Mouse (Mus musculus) embryonic facial prominence, embryonic 15.5 days (tissue): Measurements from ENCODE around the gene Sox5. TPM values are rescaled to one million over a fixed set of nuclear protein-coding genes. Genes with fewer than 3 reads are reported as not detected.

Experiments used
- ATAC-seq: fragments of 200-750 bp; cut with Nextera tagmentation; 2 replicates; pipeline ENCODE4 v1.8.0; 2017; ENCODE audit warnings: low read depth, moderate TSS enrichment; ENCODE audit not compliant: insufficient number of reproducible peaks, low FRiP score, low TSS enrichment
- H3K27ac ChIP-seq: fragments of 300-500 bp; sonication (generic); replicated peaks from 2 replicates; pipeline ENCODE4 v1.5.1; 2015; ENCODE audit warnings: mild to moderate bottlenecking, inconsistent platforms
- H3K27me3 ChIP-seq: fragments of 300-500 bp; sonication (generic); 2 replicates; pipeline ENCODE4 v1.6.1; 2015; ENCODE audit warnings: inconsistent platforms
- H3K36me3 ChIP-seq: fragments of 300-500 bp; sonication (generic); 2 replicates; pipeline ENCODE4 v1.6.1; 2015; ENCODE audit warnings: mild to moderate bottlenecking, inconsistent platforms
- H3K4me1 ChIP-seq: fragments of 300-500 bp; sonication (generic); 2 replicates; pipeline ENCODE4 v1.6.1; 2015; ENCODE audit warnings: inconsistent platforms
- H3K4me2 ChIP-seq: fragments of 300-500 bp; sonication (generic); replicated peaks from 2 replicates; pipeline ENCODE4 v1.6.1; 2015; ENCODE audit warnings: mild to moderate bottlenecking, inconsistent platforms
- H3K4me3 ChIP-seq: fragments of 300-500 bp; sonication (generic); replicated peaks from 2 replicates; pipeline ENCODE4 v1.5.1; 2015; ENCODE audit warnings: mild to moderate bottlenecking, inconsistent platforms
- H3K9ac ChIP-seq: fragments of 300-500 bp; sonication (generic); 2 replicates; pipeline ENCODE4 v1.6.1; 2015; ENCODE audit warnings: inconsistent platforms
- H3K9me3 ChIP-seq: fragments of 300-500 bp; sonication (generic); replicated peaks from 2 replicates; pipeline ENCODE4 v1.6.1; 2016; ENCODE audit warnings: inconsistent platforms
- WGBS: fragments of 180-500 bp; shearing (Covaris S2); methylation state at CpG from one replicate; pipeline ENCODE4 v1.1.7; 2015; 5-methylcytosine and 5-hydroxymethylcytosine counted together
- polyA plus RNA-seq: library from polyadenylated mRNA; unstranded; fragments of >200 nt; fragmentation: Nextera tagmentation; extraction: Ambion mirVana; gene quantifications from 2 replicates; pipeline ENCODE4 v1.2.1, GENCODE M21; 2015

Sox5 gene
- polyA plus RNA-seq, 1 experiment from 2014 or later: 20.5 TPM

- H3K27me3 ChIP-seq: no peaks in the 10 kb centered on the region
- no peak overlapping the region for H3K27ac ChIP-seq
- H3K4me3 ChIP-seq: no peak overlapping the region
- no peak for ATAC-seq
- no peak overlapping the region for H3K4me2 ChIP-seq
- no peaks in the 10 kb centered on the region for H3K36me3 ChIP-seq
- WGBS: 69% methylated on average over 9 of the region's 9 CpGs
- H3K9ac ChIP-seq: no peak overlapping the region
- no peaks in the 10 kb centered on the region for H3K9me3 ChIP-seq
- H3K4me1 ChIP-seq: no peaks in the 10 kb centered on the region
Measured at GRCm38 (mm10) chr6:144648896-144649295, 132.9 kb downstream of the Sox5 start.

- 26% methylated on average over 4 of the region's 4 CpGs for WGBS
- H3K4me1 ChIP-seq: no peaks in the 10 kb centered on the region
- no peak overlapping the region for H3K27ac ChIP-seq
- H3K4me3 ChIP-seq: no peak overlapping the region
- H3K27me3 ChIP-seq: no peaks in the 10 kb centered on the region
- H3K4me2 ChIP-seq: no peak overlapping the region
- H3K9me3 ChIP-seq: no peaks in the 10 kb centered on the region
- ATAC-seq: no peak
- no peak overlapping the region for H3K9ac ChIP-seq
- no peaks in the 10 kb centered on the region for H3K36me3 ChIP-seq
Measured at GRCm38 (mm10) chr6:144648124-144648591, 133.6 kb downstream of the Sox5 start.

- no peaks in the 10 kb centered on the region for H3K27me3 ChIP-seq
- no peak overlapping the region for H3K4me3 ChIP-seq
- H3K27ac ChIP-seq: no peak overlapping the region
- ATAC-seq: no peak
- H3K4me2 ChIP-seq: no peak overlapping the region
- H3K36me3 ChIP-seq: no peaks in the 10 kb centered on the region
- no peaks in the 10 kb centered on the region for H3K9me3 ChIP-seq
- H3K9ac ChIP-seq: no peak overlapping the region
- H3K4me1 ChIP-seq: no peaks in the 10 kb centered on the region
- 87% methylated on average over 3 of the region's 3 CpGs for WGBS
Measured at GRCm38 (mm10) chr6:144646331-144646730, 135.4 kb downstream of the Sox5 start.

GRCm38 (mm10) chr6:144645796-144646195 lies 136.0 kb downstream of the Sox5 start:
- H3K27ac ChIP-seq: no peak overlapping the region

GRCm38 (mm10) chr6:144644711-144645110 lies 137.1 kb downstream of the Sox5 start:
- Histone ChIP-seq H3K27me3 (no peaks in the 10 kb centered on the region), H3K9ac (no peak overlapping the region), H3K4me1 (no peaks in the 10 kb centered on the region), H3K4me2 (no peak overlapping the region), H3K9me3 (no peaks in the 10 kb centered on the region), H3K27ac (no peak overlapping the region), H3K36me3 (no peaks in the 10 kb centered on the region), H3K4me3 (no peak overlapping the region)
- 67% methylated on average over 4 of the region's 4 CpGs for WGBS
- no peak for ATAC-seq

More at GRCm38 (mm10) chr6:144645796-144646195, 136.0 kb downstream of the Sox5 start:
- Histone ChIP-seq H3K36me3 (no peaks in the 10 kb centered on the region), H3K9ac (no peak overlapping the region), H3K4me3 (no peak overlapping the region), H3K9me3 (no peaks in the 10 kb centered on the region), H3K27me3 (no peaks in the 10 kb centered on the region), H3K4me1 (no peaks in the 10 kb centered on the region), H3K4me2 (no peak overlapping the region)
- ATAC-seq: no peak
- 86% methylated on average over 4 of the region's 4 CpGs for WGBS

GRCm38 (mm10) chr6:144643601-144644000 lies 138.2 kb downstream of the Sox5 start:
- no peak overlapping the region for H3K4me2 ChIP-seq
- H3K27ac ChIP-seq: no peak overlapping the region
- no peaks in the 10 kb centered on the region for H3K9me3 ChIP-seq
- no peaks in the 10 kb centered on the region for H3K36me3 ChIP-seq
- H3K27me3 ChIP-seq: no peaks in the 10 kb centered on the region
- H3K9ac ChIP-seq: no peak overlapping the region
- H3K4me1 ChIP-seq: no peaks in the 10 kb centered on the region
- WGBS: 75% methylated on average over 5 of the region's 5 CpGs
- no peak for ATAC-seq
- no peak overlapping the region for H3K4me3 ChIP-seq

GRCm38 (mm10) chr6:144641888-144642287 lies 139.9 kb downstream of the Sox5 start:
- Histone ChIP-seq H3K36me3 (no peaks in the 10 kb centered on the region), H3K4me3 (no peak overlapping the region), H3K4me2 (no peak overlapping the region), H3K9ac (no peak overlapping the region), H3K4me1 (no peaks in the 10 kb centered on the region), H3K27ac (no peak overlapping the region), H3K9me3 (no peaks in the 10 kb centered on the region), H3K27me3 (no peaks in the 10 kb centered on the region)
- ATAC-seq: no peak
- WGBS: 65% methylated on average over 5 of the region's 5 CpGs

GRCm38 (mm10) chr6:144640591-144640990 lies 141.2 kb downstream of the Sox5 start:
- H3K9ac ChIP-seq: no peak overlapping the region
- no peak overlapping the region for H3K27ac ChIP-seq
- H3K4me2 ChIP-seq: no peak overlapping the region
- H3K4me3 ChIP-seq: no peak overlapping the region
- H3K4me1 ChIP-seq: no peaks in the 10 kb centered on the region
- no peak for ATAC-seq
- no peaks in the 10 kb centered on the region for H3K27me3 ChIP-seq
- H3K36me3 ChIP-seq: no peaks in the 10 kb centered on the region
- no peaks in the 10 kb centered on the region for H3K9me3 ChIP-seq
- 80% methylated on average over 3 of the region's 3 CpGs for WGBS

GRCm38 (mm10) chr6:144638547-144638946 lies 143.2 kb downstream of the Sox5 start:
- H3K9ac ChIP-seq: no peak overlapping the region
- WGBS: 76% methylated on average over 5 of the region's 5 CpGs
- H3K27ac ChIP-seq: no peak overlapping the region
- H3K27me3 ChIP-seq: no peaks in the 10 kb centered on the region
- no peaks in the 10 kb centered on the region for H3K36me3 ChIP-seq
- H3K9me3 ChIP-seq: no peaks in the 10 kb centered on the region
- no peaks in the 10 kb centered on the region for H3K4me1 ChIP-seq
- no peak overlapping the region for H3K4me3 ChIP-seq
- H3K4me2 ChIP-seq: no peak overlapping the region
- no peak for ATAC-seq

GRCm38 (mm10) chr6:144627539-144628115 lies 154.2 kb downstream of the Sox5 start:
- 82% methylated on average over 7 of the region's 7 CpGs for WGBS
- H3K27ac ChIP-seq: no peak overlapping the region
- H3K9ac ChIP-seq: no peak overlapping the region
- H3K4me3 ChIP-seq: no peak overlapping the region
- no peak for ATAC-seq
- H3K4me2 ChIP-seq: no peak overlapping the region
- no peaks in the 10 kb centered on the region for H3K9me3 ChIP-seq
- H3K36me3 ChIP-seq: no peaks in the 10 kb centered on the region
- no peaks in the 10 kb centered on the region for H3K27me3 ChIP-seq
- H3K4me1 ChIP-seq: no peaks in the 10 kb centered on the region

GRCm38 (mm10) chr6:144621089-144621769 lies 160.5 kb downstream of the Sox5 start:
- Histone ChIP-seq H3K4me3 (no peak overlapping the region), H3K4me1 (no peaks in the 10 kb centered on the region), H3K9ac (no peak overlapping the region), H3K9me3 (no peaks in the 10 kb centered on the region), H3K4me2 (no peak overlapping the region), H3K36me3 (no peaks in the 10 kb centered on the region), H3K27me3 (no peaks in the 10 kb centered on the region), H3K27ac (no peak overlapping the region)
- ATAC-seq: 0 out of 2 replicates have a peak, but pooled peaks have one; percentile 34
- 44% methylated on average over 3 of the region's 3 CpGs for WGBS

GRCm38 (mm10) chr6:144611383-144611791 lies 170.4 kb downstream of the Sox5 start:
- no peaks in the 10 kb centered on the region for H3K27me3 ChIP-seq
- WGBS: 35% methylated on average over 4 of the region's 4 CpGs
- no peak overlapping the region for H3K4me2 ChIP-seq
- no peaks in the 10 kb centered on the region for H3K36me3 ChIP-seq
- no peaks in the 10 kb centered on the region for H3K4me1 ChIP-seq
- H3K4me3 ChIP-seq: no peak overlapping the region
- no peak overlapping the region for H3K27ac ChIP-seq
- H3K9ac ChIP-seq: no peak overlapping the region
- no peak for ATAC-seq
- H3K9me3 ChIP-seq: no peaks in the 10 kb centered on the region
